Mouse (Mus musculus): Measurements from ENCODE around the gene Ttc27.

Gene Ttc27

GRCm38 (mm10) chr17:74841721-74842120 lies 124.2 kb downstream of the Ttc27 start:
- no peak for DNase-seq (ENCODE audit: low spot score)

GRCm38 (mm10) chr17:74842603-74843002 lies 125.1 kb downstream of the Ttc27 start:
- DNase-seq (ENCODE audit: low spot score) = no peak

GRCm38 (mm10) chr17:74843486-74843885 lies 126.0 kb downstream of the Ttc27 start:
- DNase-seq (ENCODE audit: low spot score) = no peak

GRCm38 (mm10) chr17:74846031-74846891 lies 128.7 kb downstream of the Ttc27 start:
- DNase-seq (ENCODE audit: low spot score) = no peak

- DNase-seq (ENCODE audit: low spot score) = no peak
Measured at GRCm38 (mm10) chr17:74850216-74850615, 132.7 kb downstream of the Ttc27 start.

GRCm38 (mm10) chr17:74859298-74859697 lies 141.8 kb downstream of the Ttc27 start:
- DNase-seq (ENCODE audit: low spot score) = no peak

- DNase-seq (ENCODE audit: low spot score) = no peak
Measured at GRCm38 (mm10) chr17:74860180-74860993, 142.9 kb downstream of the Ttc27 start.

- no peak for DNase-seq (ENCODE audit: low spot score)
Measured at GRCm38 (mm10) chr17:74863845-74864244, 146.3 kb downstream of the Ttc27 start.

GRCm38 (mm10) chr17:74864790-74865548 lies 147.4 kb downstream of the Ttc27 start:
- DNase-seq (ENCODE audit: low spot score) = no peak

- DNase-seq (ENCODE audit: low spot score) = no peak
Measured at GRCm38 (mm10) chr17:74865694-74866564, 148.4 kb downstream of the Ttc27 start.

GRCm38 (mm10) chr17:74866565-74867507 lies 149.3 kb downstream of the Ttc27 start:
- no peak for DNase-seq (ENCODE audit: low spot score)

- no peak for DNase-seq (ENCODE audit: low spot score)
Measured at GRCm38 (mm10) chr17:74868185-74868907, 150.8 kb downstream of the Ttc27 start.

- DNase-seq (ENCODE audit: low spot score) = no peak
Measured at GRCm38 (mm10) chr17:74869556-74869955, 152.0 kb downstream of the Ttc27 start.

GRCm38 (mm10) chr17:74870177-74871160 lies 152.9 kb downstream of the Ttc27 start:
- no peak for DNase-seq (ENCODE audit: low spot score)

GRCm38 (mm10) chr17:74872567-74872966 lies 155.0 kb downstream of the Ttc27 start:
- no peak for DNase-seq (ENCODE audit: low spot score)

- DNase-seq (ENCODE audit: low spot score) = no peak
Measured at GRCm38 (mm10) chr17:74873756-74874155, 156.2 kb downstream of the Ttc27 start.

GRCm38 (mm10) chr17:74875740-74876139 lies 158.2 kb downstream of the Ttc27 start:
- no peak for DNase-seq (ENCODE audit: low spot score)

- no peak for DNase-seq (ENCODE audit: low spot score)
Measured at GRCm38 (mm10) chr17:74876954-74877353, 159.4 kb downstream of the Ttc27 start.

Data from c-Kit-positive CD71-positive TER-119-positive erythroid progenitor cells, embryonic 14.5 days (primary cell).